Mouse (Mus musculus) kidney, embryonic 15.5 days (tissue): ENCODE results near the gene 3110082I17Rik. TPM values are rescaled to one million over a fixed set of nuclear protein-coding genes. Genes with fewer than 3 reads are reported as not detected.

Source experiments
- ATAC-seq: fragments of 200-750 bp; cut with Nextera tagmentation; replicated peaks from 2 replicates; pipeline ENCODE4 v1.8.0; 2017; ENCODE audit warnings: moderate TSS enrichment; ENCODE audit not compliant: low FRiP score
- H3K27ac ChIP-seq: fragments of 300-500 bp; sonication (generic); 2 replicates; pipeline ENCODE4 v1.5.1; 2015; ENCODE audit warnings: mild to moderate bottlenecking, inconsistent platforms
- H3K27me3 ChIP-seq: fragments of 300-500 bp; sonication (generic); 2 replicates; pipeline ENCODE4 v1.6.1; 2015; ENCODE audit warnings: inconsistent platforms
- H3K36me3 ChIP-seq: fragments of 300-500 bp; sonication (generic); 2 replicates; pipeline ENCODE4 v1.6.1; 2015; ENCODE audit warnings: inconsistent platforms
- H3K4me1 ChIP-seq: fragments of 300-500 bp; sonication (generic); 2 replicates; pipeline ENCODE4 v1.6.1; 2015; ENCODE audit warnings: inconsistent platforms
- H3K4me2 ChIP-seq: fragments of 300-500 bp; sonication (generic); 2 replicates; pipeline ENCODE4 v1.6.1; 2015; ENCODE audit warnings: moderate library complexity, mild to moderate bottlenecking, inconsistent platforms
- H3K4me3 ChIP-seq: fragments of 300-500 bp; sonication (generic); replicated peaks from 2 replicates; pipeline ENCODE4 v1.5.1; 2015; ENCODE audit warnings: mild to moderate bottlenecking, inconsistent platforms
- H3K9ac ChIP-seq: fragments of 300-500 bp; sonication (generic); 2 replicates; pipeline ENCODE4 v1.6.1; 2015; ENCODE audit warnings: mild to moderate bottlenecking, inconsistent platforms
- H3K9me3 ChIP-seq: fragments of 300-500 bp; sonication (generic); replicated peaks from 2 replicates; pipeline ENCODE4 v1.6.1; 2016; ENCODE audit warnings: inconsistent platforms
- WGBS: fragments of 180-500 bp; shearing (Covaris S2); methylation state at CpG from one replicate; pipeline ENCODE4 v1.1.7; 2015; ENCODE audit warnings: mixed read lengths; 5-methylcytosine and 5-hydroxymethylcytosine counted together
- polyA plus RNA-seq: library from polyadenylated mRNA; unstranded; fragments of >200 nt; fragmentation: Nextera tagmentation; extraction: Ambion mirVana; gene quantifications from 2 replicates; pipeline ENCODE4 v1.2.1, GENCODE M21; 2015

3110082I17Rik gene
- polyA plus RNA-seq, 1 experiment from 2014 or later, result 43.3 TPM

GRCm38 (mm10) chr5:139403692-139404260 lies 56.6 kb downstream of the 3110082I17Rik start:
- no peak for ATAC-seq
- no peak overlapping the region for H3K27ac ChIP-seq
- H3K9ac ChIP-seq, result no peak overlapping the region
- WGBS, result 82% methylated on average over 8 of the region's 8 CpGs
- no peaks in the 10 kb centered on the region for H3K27me3 ChIP-seq
- no peaks in the 10 kb centered on the region for H3K36me3 ChIP-seq
- no peak overlapping the region for H3K4me2 ChIP-seq
- H3K4me1 ChIP-seq, result peaks cover 36% of the 10 kb centered on the region
- H3K9me3 ChIP-seq, result no peaks in the 10 kb centered on the region
- H3K4me3 ChIP-seq, result no peak overlapping the region

- peaks cover 29% of the 10 kb centered on the region for H3K4me1 ChIP-seq
- 91% methylated on average over 2 of the region's 2 CpGs for WGBS
- no peak overlapping the region for H3K27ac ChIP-seq
- no peak for ATAC-seq
- H3K9me3 ChIP-seq, result no peaks in the 10 kb centered on the region
- H3K9ac ChIP-seq, result no peak overlapping the region
- H3K4me2 ChIP-seq, result no peak overlapping the region
- no peak overlapping the region for H3K4me3 ChIP-seq
- H3K36me3 ChIP-seq, result no peaks in the 10 kb centered on the region
- H3K27me3 ChIP-seq, result no peaks in the 10 kb centered on the region
Measured at GRCm38 (mm10) chr5:139402106-139402505, 58.2 kb downstream of the 3110082I17Rik start.

- no peaks in the 10 kb centered on the region for H3K9me3 ChIP-seq
- no peak overlapping the region for H3K4me3 ChIP-seq
- no peaks in the 10 kb centered on the region for H3K27me3 ChIP-seq
- H3K9ac ChIP-seq, result no peak overlapping the region
- H3K4me1 ChIP-seq, result peaks cover 17% of the 10 kb centered on the region; the same call in 1 of the 2 replicates
- H3K4me2 ChIP-seq, result no peak overlapping the region
- H3K27ac ChIP-seq, result no peak overlapping the region
- no peaks in the 10 kb centered on the region for H3K36me3 ChIP-seq
- WGBS, result 78% methylated on average over 14 of the region's 14 CpGs
- ATAC-seq, result no peak
Measured at GRCm38 (mm10) chr5:139399991-139400390, 60.3 kb downstream of the 3110082I17Rik start.

GRCm38 (mm10) chr5:139398786-139399185 lies 61.5 kb downstream of the 3110082I17Rik start:
- no peak for ATAC-seq
- H3K36me3 ChIP-seq, result no peaks in the 10 kb centered on the region
- 87% methylated on average over 5 of the region's 5 CpGs for WGBS

GRCm38 (mm10) chr5:139397959-139398753 lies 62.2 kb downstream of the 3110082I17Rik start:
- peak; percentile 76 for ATAC-seq
- Histone ChIP-seq H3K27me3 (no peaks in the 10 kb centered on the region), H3K27ac (no peak overlapping the region), H3K4me3 (no peak overlapping the region), H3K9me3 (no peaks in the 10 kb centered on the region), H3K9ac (no peak overlapping the region), H3K36me3 (no peaks in the 10 kb centered on the region), H3K4me1 (peaks cover 17% of the 10 kb centered on the region; the same call in 1 of the 2 replicates), H3K4me2 (no peak overlapping the region)
- 33% methylated on average over 5 of the region's 5 CpGs for WGBS

More at GRCm38 (mm10) chr5:139398786-139399185, 61.5 kb downstream of the 3110082I17Rik start:
- no peaks in the 10 kb centered on the region for H3K9me3 ChIP-seq
- no peak overlapping the region for H3K9ac ChIP-seq
- peaks cover 17% of the 10 kb centered on the region; the same call in 1 of the 2 replicates for H3K4me1 ChIP-seq
- H3K4me2 ChIP-seq, result no peak overlapping the region
- no peaks in the 10 kb centered on the region for H3K27me3 ChIP-seq
- H3K4me3 ChIP-seq, result no peak overlapping the region
- no peak overlapping the region for H3K27ac ChIP-seq

- Histone ChIP-seq H3K9me3 (no peaks in the 10 kb centered on the region), H3K27ac (no peak overlapping the region), H3K4me2 (no peak overlapping the region), H3K36me3 (peaks cover 5% of the 10 kb centered on the region; the same call in 1 of the 2 replicates), H3K4me3 (no peak overlapping the region), H3K9ac (no peak overlapping the region; the same call in 1 of the 2 replicates), H3K4me1 (peaks cover 20% of the 10 kb centered on the region; the same call in 1 of the 2 replicates), H3K27me3 (no peaks in the 10 kb centered on the region)
- no peak for ATAC-seq
- 85% methylated on average over 4 of the region's 4 CpGs for WGBS
Measured at GRCm38 (mm10) chr5:139397359-139397916, 62.9 kb downstream of the 3110082I17Rik start.

GRCm38 (mm10) chr5:139395528-139395927 lies 64.8 kb downstream of the 3110082I17Rik start:
- Histone ChIP-seq H3K4me2 (no peak overlapping the region), H3K36me3 (peaks cover 5% of the 10 kb centered on the region; the same call in 1 of the 2 replicates), H3K27me3 (no peaks in the 10 kb centered on the region), H3K9me3 (no peaks in the 10 kb centered on the region), H3K4me1 (peaks cover 38% of the 10 kb centered on the region), H3K4me3 (no peak overlapping the region), H3K27ac (no peak overlapping the region), H3K9ac (no peak overlapping the region)
- 85% methylated on average over 4 of the region's 4 CpGs for WGBS
- no peak for ATAC-seq

GRCm38 (mm10) chr5:139394399-139394798 lies 65.9 kb downstream of the 3110082I17Rik start:
- no peak overlapping the region for H3K27ac ChIP-seq
- no peak overlapping the region for H3K4me2 ChIP-seq
- WGBS, result 58% methylated on average over 7 of the region's 7 CpGs
- H3K9me3 ChIP-seq, result no peaks in the 10 kb centered on the region
- no peak overlapping the region for H3K9ac ChIP-seq
- H3K36me3 ChIP-seq, result peaks cover 5% of the 10 kb centered on the region; the same call in 1 of the 2 replicates
- no peaks in the 10 kb centered on the region for H3K27me3 ChIP-seq
- H3K4me1 ChIP-seq, result peaks cover 47% of the 10 kb centered on the region
- H3K4me3 ChIP-seq, result no peak overlapping the region
- no peak for ATAC-seq

- H3K4me2 ChIP-seq, result no peak overlapping the region
- no peak for ATAC-seq
- H3K4me3 ChIP-seq, result no peak overlapping the region
- H3K27ac ChIP-seq, result no peak overlapping the region
- 90% methylated on average over 16 of the region's 16 CpGs for WGBS
- no peak overlapping the region for H3K9ac ChIP-seq
- H3K9me3 ChIP-seq, result no peaks in the 10 kb centered on the region
- peaks cover 55% of the 10 kb centered on the region for H3K4me1 ChIP-seq
- H3K27me3 ChIP-seq, result no peaks in the 10 kb centered on the region
- peaks cover 5% of the 10 kb centered on the region; the same call in 1 of the 2 replicates for H3K36me3 ChIP-seq
Measured at GRCm38 (mm10) chr5:139393197-139393588, 67.1 kb downstream of the 3110082I17Rik start.

GRCm38 (mm10) chr5:139392219-139393196 lies 67.8 kb downstream of the 3110082I17Rik start:
- Histone ChIP-seq H3K4me1 (peaks cover 58% of the 10 kb centered on the region), H3K36me3 (peaks cover 5% of the 10 kb centered on the region; the same call in 1 of the 2 replicates), H3K4me2 (no peak overlapping the region), H3K4me3 (no peak overlapping the region), H3K9ac (0 out of 2 replicates have a peak overlapping the region, but pooled peaks have one; percentile 26), H3K9me3 (no peaks in the 10 kb centered on the region), H3K27ac (0 out of 2 replicates have a peak overlapping the region, but pooled peaks have one; percentile 37), H3K27me3 (no peaks in the 10 kb centered on the region)
- WGBS, result 91% methylated on average over 37 of the region's 37 CpGs
- no peak for ATAC-seq

GRCm38 (mm10) chr5:139391309-139391990 lies 68.9 kb downstream of the 3110082I17Rik start:
- H3K4me1 ChIP-seq, result peaks cover 62% of the 10 kb centered on the region
- no peak for ATAC-seq
- H3K36me3 ChIP-seq, result peaks cover 5% of the 10 kb centered on the region; the same call in 1 of the 2 replicates
- H3K4me3 ChIP-seq, result no peak overlapping the region
- 72% methylated on average over 11 of the region's 11 CpGs for WGBS
- peak overlapping the region; percentile 26; the same call in 1 of the 2 replicates for H3K9ac ChIP-seq
- no peak overlapping the region for H3K4me2 ChIP-seq
- H3K27me3 ChIP-seq, result no peaks in the 10 kb centered on the region
- H3K27ac ChIP-seq, result peak overlapping the region; percentile 37; the same call in 1 of the 2 replicates
- no peaks in the 10 kb centered on the region for H3K9me3 ChIP-seq
